Mouse (Mus musculus): Measurements from ENCODE around the gene Runx1.

DNA sequence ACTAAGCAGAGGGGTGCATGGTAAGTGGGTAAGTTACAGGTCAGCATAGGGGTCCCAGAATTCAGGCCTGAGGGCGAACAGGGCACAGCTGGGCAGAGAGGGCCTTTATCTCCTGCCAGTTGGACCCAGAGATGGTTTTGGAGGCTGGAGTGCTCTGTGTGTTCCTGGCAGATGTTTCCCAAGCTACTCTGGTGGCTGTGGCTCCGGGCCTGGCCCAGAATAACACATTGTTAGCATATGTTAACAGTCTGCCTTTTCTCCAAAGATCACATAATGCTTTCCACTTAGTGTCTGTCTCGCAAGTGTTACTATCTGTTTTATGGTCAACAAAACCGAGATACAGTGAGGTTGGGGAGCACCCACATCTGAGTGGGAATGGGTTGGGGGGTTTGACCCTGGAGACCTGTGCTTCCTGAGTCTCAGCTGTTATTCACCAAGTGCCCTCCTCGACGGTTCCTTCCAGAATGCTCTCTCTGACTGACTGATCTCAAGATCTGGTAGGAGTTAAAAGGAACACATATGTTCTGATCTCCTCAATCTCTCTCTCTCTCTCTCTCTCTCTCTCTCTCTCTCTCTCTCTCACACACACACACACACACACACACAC, 39.6 kb downstream of the Runx1 start:
- TF ChIP-seq POLR2A (IDR thresholded peaks at IDR 0.05; ENCODE audit: control insufficient read depth, extremely low read depth, insufficient read depth, low read length, poor library complexity) (no peak), CTCF (IDR thresholded peaks at IDR 0.05; ENCODE audit: borderline replicate concordance, control insufficient read depth, extremely low read depth, insufficient read depth, low read length, poor library complexity) (no peak)
